Mouse (Mus musculus): ENCODE results near the gene St3gal4.

St3gal4 gene

DNA sequence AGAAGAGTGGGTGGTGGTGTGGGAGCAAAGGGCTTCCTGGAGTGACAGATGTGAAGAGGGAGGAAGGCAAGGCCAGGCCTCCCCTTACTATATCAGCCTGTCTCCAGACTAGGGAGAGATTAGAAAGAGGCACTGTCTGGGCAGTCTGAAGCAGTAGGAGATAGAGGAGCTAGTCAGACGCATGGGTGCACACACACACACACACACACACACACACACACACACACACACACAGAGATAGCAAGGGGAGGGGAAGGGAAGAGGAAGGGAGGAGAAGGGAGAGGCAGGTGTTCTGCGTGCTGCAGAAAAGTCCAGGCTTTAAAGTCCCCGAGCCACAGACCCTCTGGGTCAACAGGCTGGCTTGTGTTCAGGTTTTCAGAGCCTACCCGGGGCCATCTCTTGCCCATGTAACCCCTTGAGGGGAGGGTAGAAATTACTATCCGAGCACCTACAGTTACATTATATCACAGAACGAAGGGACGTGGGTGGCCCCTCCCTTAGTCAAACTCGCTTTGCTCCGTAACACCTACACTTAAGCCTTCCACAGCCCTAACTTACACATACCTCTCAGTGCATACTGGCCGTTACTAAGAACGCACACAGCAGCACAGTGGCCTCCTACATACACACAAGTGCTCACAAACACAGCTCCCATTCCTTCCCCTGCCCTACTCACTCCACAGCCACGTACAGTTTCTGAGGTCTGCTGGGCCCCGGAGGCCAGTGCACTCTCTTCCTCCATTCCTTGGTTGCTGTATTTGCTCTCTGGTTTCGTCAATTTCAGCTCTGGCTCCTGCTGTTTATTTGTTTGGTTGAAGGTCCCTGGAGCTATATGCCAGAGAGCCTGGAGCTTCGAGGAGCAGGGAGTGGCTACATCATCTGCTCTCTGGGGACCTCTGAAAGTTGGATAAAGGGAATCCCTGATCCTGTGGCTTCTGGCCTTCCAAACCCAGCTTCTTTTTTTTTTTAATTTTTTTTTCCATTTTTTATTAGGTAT lies 12.9 kb downstream of the St3gal4 start:
- no peak for DNase-seq

GRCm38 (mm10) chr9:35105438-35105837 lies 13.6 kb downstream of the St3gal4 start:
- no peak for DNase-seq

- no peak for DNase-seq
Measured at GRCm38 (mm10) chr9:35104711-35105110, 14.4 kb downstream of the St3gal4 start.

DNA sequence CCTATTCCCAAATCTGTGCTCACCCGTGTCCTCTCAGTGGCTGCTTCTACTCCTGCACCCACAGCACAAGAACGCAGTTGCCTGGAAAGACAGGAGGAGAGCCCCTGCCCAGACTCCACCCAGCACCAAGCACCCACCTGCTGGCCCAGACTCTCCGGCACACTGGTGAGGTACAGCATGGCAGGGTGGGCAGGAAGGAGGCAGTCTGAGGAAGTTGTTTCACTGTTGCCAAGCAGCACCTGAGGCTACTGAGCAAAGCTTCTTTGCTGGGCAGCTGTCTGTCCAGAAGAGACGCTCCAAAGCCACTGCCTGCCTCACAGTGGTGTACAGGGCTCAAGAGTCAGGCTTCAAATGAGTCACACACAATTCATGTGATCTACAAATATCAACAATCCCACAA lies 20.3 kb downstream of the St3gal4 start:
- DNase-seq, result no peak

GRCm38 (mm10) chr9:35097901-35098300 lies 21.2 kb downstream of the St3gal4 start:
- DNase-seq, result no peak

DNA sequence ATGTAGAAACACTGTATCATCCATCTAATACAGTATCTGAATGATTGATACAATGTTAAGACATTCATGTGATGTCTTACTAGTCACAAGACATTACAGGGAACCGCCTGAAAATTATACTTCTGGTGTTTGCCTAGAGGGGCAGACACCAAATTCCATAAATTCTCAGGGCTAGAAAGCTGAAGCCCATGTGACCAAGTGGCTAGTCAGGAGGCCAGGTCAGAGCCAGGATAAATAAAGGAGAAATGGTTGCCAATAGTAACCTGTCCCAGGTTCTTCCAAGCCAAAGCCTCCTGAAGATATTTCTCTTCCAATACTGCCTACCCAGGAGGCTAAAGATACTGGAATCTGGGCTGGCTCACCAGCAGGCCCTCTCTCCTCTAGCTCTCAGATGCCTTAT lies 23.3 kb downstream of the St3gal4 start:
- no peak for DNase-seq

DNA sequence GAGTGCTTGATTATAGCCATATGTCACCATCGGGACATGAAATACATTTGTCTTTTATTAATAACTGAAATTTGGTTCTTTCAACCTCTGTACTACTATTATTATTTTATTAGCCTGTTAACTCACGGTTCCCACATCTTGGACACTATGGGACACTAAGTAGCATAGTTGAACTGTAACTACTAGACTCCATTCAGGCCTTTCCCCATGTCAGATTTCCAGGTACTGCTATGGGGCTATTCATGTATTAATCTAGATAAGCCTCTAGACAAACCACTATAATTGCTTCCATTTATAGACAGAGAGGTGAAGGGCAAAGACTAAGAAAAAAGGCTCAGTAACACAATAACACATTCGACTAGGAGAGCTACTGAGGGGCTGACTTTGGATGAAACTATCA lies 25.7 kb downstream of the St3gal4 start:
- DNase-seq, result no peak

- DNase-seq, result no peak
Measured at GRCm38 (mm10) chr9:35092904-35093303, 26.2 kb downstream of the St3gal4 start.

GRCm38 (mm10) chr9:35061446-35061845 lies 57.6 kb downstream of the St3gal4 start:
- DNase-seq, result peak; percentile 11 to 31

DNA sequence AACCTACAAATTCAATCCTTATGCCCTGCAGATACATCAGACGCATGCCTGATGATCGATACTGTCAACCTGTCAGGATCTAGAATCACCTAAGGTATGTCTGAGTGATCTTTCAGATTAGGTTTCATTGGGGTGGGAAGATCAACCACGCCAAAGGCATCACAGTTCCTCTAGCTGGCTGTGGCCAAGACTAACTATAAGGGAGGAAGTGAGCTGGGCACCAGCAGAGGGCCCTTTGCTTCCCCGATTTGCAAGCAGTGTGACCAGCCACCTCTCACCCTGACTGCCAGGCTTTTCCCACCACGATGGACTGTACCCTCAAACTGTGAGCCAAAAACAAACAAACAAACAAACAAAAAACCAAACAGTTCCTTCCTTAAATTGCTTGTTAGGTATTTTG lies 59.2 kb downstream of the St3gal4 start:
- DNase-seq, result peak in 1 of 2 experiments; percentile 18

DNA sequence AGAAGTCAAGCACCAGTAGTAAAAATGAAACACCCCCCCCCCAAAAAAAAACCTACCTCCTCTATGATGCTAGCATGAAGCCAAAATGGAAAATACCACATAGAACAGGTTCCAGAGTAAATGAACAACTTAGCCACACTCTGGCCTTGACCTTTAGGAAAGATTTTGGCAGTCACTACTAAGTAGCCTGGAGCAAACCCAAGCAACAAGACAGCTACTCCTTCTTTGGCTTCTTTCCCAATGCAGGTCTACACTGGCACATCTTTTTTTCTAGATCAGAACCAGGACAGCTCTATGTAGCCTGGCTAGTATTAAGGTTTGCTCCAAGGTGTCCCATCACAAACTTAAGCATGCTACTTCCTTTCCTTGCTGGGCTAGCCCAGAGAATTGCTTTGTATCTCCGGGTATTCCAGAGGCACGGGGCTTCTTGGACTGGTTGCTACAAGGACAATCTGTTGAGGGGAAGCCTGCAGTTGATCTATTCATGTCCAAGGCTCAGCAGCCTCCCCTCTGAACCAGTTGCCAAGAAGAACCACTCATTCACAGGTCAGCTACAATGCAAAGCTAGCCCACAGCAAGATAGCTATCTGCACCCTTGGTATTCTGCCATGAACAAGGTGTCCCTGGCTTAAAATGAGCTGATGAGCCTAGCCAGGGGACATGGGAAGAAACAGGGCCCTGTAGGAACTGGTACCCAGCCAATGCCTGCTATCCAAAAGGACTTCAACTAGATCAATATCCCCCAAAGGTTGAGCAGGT lies 60.3 kb downstream of the St3gal4 start:
- peak in 1 of 2 experiments; percentile 4 for DNase-seq

DNA sequence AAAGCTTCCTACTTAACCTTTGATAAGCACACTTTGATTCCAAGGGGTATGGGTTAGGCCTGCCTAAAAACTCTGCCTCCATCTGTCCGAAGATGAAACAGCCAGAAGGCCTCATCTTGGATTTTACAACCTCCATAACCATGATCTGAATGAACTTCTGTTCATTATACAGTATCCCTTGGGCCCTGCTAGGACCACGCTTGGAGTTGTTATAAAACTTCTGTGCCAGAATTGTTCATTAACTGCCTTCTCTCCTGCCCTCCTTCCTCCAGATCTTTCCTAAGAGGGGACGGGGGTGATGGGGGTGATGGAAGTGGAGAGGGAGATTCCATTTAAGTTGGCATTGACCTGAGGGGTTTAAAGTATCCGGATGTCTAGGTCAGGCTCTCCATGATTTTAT lies 60.9 kb downstream of the St3gal4 start:
- DNase-seq, result peak in 1 of 2 experiments; percentile 2

GRCm38 (mm10) chr9:35057631-35058030 lies 61.4 kb downstream of the St3gal4 start:
- DNase-seq, result no peak

DNA sequence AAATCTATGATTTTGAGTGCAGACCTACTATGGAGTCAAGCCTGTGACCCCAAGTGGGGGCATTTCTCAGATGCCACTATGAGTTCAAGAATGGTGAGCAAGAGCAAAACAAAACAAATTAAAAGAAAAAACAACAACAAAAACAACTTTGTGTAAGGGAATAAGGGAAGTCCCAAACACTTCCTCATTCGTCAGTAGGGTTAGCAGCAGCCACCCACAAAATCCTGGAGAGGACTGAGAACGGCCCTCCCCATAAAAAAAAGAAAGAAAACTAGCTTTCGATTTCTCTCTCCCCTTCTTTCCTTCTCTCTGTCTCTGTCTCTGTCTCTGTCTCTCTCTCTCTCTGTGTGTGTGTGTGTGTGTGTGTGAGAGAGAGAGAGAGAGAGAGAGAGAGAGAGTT lies 62.5 kb downstream of the St3gal4 start:
- no peak for DNase-seq

- peak; percentile 12 to 25 for DNase-seq
Measured at GRCm38 (mm10) chr9:35055528-35056330, 63.3 kb downstream of the St3gal4 start.

GRCm38 (mm10) chr9:35053669-35054068 lies 65.4 kb downstream of the St3gal4 start:
- DNase-seq, result peak in 1 of 2 experiments; percentile 2

- peak in 1 of 2 experiments; percentile 3 for DNase-seq
Measured at GRCm38 (mm10) chr9:35053081-35053480, 66.0 kb downstream of the St3gal4 start.

- no peak for DNase-seq
Measured at GRCm38 (mm10) chr9:35052671-35053070, 66.4 kb downstream of the St3gal4 start.

DNA sequence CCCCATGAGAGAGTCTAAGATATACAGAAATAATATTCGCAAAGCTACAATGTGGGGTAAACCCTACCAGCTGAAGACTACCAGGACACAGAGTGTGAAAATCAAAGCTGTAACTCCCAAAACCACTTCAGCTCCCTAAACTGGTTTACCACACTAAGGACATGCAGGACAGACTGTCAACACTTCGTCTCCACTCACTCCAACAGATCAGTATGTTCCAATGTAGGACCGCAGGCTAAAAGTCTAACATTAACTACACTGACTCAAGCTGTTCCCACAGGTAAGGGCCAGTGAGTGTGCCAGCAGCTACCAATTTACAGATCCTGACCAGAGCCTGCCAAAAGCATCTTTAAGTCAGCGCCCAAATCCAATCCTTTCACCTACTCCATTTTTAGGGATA lies 67.4 kb downstream of the St3gal4 start:
- no peak for DNase-seq

- no peak for DNase-seq
Measured at GRCm38 (mm10) chr9:35050701-35051454, 68.2 kb downstream of the St3gal4 start.

- DNase-seq, result no peak
Measured at GRCm38 (mm10) chr9:35049891-35050527, 69.1 kb downstream of the St3gal4 start.

- DNase-seq, result no peak
Measured at GRCm38 (mm10) chr9:35048449-35048848, 70.6 kb downstream of the St3gal4 start.
